Mouse (Mus musculus): ENCODE measurements at regions not wholly inside any gene's neighbourhood (a gene's known extent, or its start where the extent isn't known, plus 50 kb on each side); places are given as distances from the start of the nearest gene placed in this dataset.

GRCm38 (mm10) chr6:94938949-94939348, 178.1 kb upstream of the Kbtbd8 start:
- TF ChIP-seq POLR2A (IDR thresholded peaks at IDR 0.05; ENCODE audit: borderline replicate concordance, insufficient read depth, low read length) (no peak), CTCF (IDR thresholded peaks at IDR 0.05; ENCODE audit: borderline replicate concordance, insufficient read depth, low read depth, low read length) (no peak)

Data from cerebellum, adult 2 months (tissue).